Mouse (Mus musculus) bone marrow macrophage, adult 2 months (primary cell): ENCODE results near the gene Upk3b.

Experiments
- CTCF ChIP-seq: IDR thresholded peaks from 2 replicates; pipeline ENCODE4 v1.5.1; 2012; ENCODE audit warnings: low read depth, mild to moderate bottlenecking, low read length, moderate library complexity
- POLR2A ChIP-seq: IDR thresholded peaks from 2 replicates; pipeline ENCODE4 v1.6.1; 2012; ENCODE audit warnings: mild to moderate bottlenecking, low read depth, low read length, borderline replicate concordance

GRCm38 (mm10) chr5:136078136-136078535 lies 39.8 kb downstream of the Upk3b start:
- TF ChIP-seq POLR2A (no peak), CTCF (no peak)
